Mouse (Mus musculus): Measurements from ENCODE around the gene Mlycd.
"Not testable (repeated sequence)": the region's sequence is repeated elsewhere in the genome, so short reads cannot be mapped to it uniquely, and the experiment has no call there.

Mlycd gene

GRCm38 (mm10) chr8:119394524-119395026 is at the start of gene Mlycd:
TSS of gene Mlycd (plus strand) at chr8:119394878.
- peak; percentile 78 for DNase-seq (ENCODE audit: low spot score)

DNA sequence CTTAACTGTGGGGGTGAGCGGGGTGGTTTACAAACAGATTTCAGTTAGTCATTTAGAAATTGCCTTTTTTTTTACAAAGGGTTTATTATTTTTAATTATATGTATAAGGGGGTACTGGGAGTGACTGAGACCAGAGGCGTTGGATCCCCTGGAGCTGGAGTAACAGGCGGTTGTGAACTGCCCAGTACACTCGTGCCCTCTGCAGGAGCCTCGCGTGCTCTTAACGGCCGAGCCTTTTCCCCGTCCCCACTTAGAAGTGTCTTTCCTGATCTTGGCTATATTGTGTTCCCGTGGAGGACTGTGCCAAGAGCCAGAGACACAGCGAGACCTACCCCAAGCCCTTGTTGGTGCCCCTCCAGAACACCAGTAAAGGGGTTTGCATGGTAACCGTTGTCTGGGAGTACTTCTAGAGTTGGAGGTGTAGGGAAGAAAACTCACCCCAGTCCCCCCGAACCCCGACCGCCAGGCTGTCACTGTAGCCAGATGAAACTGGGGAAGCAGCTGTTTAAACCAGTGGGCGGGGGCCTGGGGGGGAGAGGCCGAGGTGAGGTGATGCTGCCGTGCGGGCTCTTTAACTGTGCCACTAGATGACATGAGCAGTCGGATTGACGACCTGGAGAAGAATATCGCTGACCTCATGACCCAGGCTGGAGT is 49.5 kb upstream of the Mlycd start:
- no peak for DNase-seq (ENCODE audit: low spot score)

DNA sequence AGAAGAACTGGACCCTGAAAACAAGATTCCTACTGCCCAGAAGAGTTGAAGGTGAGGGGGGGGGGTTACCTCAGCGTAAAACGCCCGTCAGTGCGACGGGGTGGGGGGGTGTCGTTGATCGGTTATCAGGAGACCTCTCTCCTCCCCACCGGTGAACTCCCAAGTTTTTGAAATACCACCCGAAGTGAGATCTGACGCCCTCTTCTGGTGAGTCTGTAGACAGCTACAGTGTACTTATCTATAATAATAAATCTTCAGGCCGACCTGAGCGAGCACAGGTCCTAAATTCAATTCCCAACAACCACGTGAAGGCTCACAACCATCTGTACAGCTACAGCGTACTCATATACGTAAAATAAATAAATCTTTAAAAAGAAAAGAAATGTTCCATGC is 49.0 kb upstream of the Mlycd start:
- no peak for DNase-seq (ENCODE audit: low spot score)

DNA sequence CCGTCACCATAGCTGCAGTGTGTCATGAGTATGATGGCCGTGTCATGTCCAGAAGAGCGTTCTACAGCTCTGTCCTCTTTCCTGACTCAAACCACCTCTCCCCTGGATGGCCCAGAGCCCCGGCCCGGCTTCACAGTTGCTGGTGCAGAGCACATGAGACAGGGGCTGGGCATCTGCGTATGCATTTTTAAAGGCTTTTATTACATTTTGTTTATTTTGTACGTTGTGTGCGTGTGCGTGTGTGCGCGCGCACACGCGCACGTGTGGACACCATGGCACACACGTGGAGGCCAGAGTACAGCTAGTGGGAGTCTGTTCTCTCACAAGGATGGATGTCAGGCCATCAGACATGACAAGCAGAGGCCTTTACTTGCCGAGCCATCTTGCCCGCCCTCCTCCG is 43.0 kb upstream of the Mlycd start:
- no peak for DNase-seq (ENCODE audit: low spot score)

GRCm38 (mm10) chr8:119352977-119353658 is 41.6 kb upstream of the Mlycd start:
- no peak for DNase-seq (ENCODE audit: low spot score)

GRCm38 (mm10) chr8:119353659-119354023 is 41.0 kb upstream of the Mlycd start:
- no peak for DNase-seq (ENCODE audit: low spot score)

DNA sequence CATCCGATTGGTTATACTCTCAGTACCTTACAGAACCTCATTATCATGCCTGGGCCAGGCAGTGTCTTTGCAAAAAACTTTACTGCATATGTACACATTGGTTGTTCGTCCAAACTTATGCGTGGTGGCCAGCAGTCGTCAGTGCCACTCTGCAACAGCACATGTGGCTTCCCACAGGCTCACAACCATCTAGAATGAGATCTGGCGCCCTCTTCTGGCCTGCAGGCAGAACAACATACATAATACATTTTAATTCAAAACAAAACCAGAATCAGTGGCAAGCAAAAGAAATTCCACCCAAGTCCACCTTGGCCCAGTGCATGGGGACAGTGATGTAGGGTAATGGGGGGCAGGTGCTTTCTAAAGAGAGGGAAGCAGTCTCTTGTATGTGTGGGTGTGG is 38.0 kb upstream of the Mlycd start:
- not testable (repeated sequence) for DNase-seq (ENCODE audit: low spot score)

DNA sequence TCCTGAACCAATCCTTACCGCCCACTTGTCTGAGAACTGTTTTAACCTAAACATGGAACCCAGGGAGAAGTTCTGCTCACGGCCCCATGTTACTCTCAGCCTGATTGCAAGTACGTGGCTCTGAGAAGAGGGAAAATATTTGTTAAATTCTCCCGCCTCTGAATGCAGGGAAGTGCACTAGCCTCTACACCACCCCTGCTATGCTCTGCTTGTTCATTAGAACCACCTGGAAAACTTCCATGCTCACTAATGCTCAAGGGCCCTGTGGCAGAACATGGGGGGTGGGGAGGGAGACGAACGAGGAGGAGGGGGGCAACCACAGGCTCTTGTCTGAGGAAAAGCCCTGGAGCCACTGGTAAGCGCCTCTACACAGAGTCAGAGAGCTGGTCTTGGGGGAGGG is 36.5 kb upstream of the Mlycd start:
- no peak for DNase-seq (ENCODE audit: low spot score)

DNA sequence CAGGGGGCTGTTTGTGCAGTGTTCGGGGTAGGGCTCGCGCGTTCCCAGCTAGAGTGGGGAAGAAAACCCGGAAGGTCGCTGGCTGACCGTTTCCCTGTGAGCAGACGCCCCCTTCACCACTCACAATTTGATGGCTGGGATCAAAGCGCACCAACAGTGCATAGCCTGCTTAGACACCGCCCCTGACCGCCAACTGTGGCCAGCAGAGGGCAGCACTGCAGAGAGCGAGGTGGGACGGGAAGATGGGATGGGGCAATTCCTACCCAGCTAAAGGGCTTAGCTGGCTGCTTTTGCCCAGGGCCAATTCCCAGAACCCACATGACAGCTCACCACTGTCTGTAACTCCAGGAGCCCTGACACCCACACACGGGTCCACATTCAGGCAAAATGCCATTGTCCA is 35.8 kb upstream of the Mlycd start:
- DNase-seq (ENCODE audit: low spot score), result no peak

GRCm38 (mm10) chr8:119360686-119361295 is 33.9 kb upstream of the Mlycd start:
- DNase-seq (ENCODE audit: low spot score), result no peak

GRCm38 (mm10) chr8:119374716-119375115 is 20.0 kb upstream of the Mlycd start:
- not testable (repeated sequence) for DNase-seq (ENCODE audit: low spot score)

DNA sequence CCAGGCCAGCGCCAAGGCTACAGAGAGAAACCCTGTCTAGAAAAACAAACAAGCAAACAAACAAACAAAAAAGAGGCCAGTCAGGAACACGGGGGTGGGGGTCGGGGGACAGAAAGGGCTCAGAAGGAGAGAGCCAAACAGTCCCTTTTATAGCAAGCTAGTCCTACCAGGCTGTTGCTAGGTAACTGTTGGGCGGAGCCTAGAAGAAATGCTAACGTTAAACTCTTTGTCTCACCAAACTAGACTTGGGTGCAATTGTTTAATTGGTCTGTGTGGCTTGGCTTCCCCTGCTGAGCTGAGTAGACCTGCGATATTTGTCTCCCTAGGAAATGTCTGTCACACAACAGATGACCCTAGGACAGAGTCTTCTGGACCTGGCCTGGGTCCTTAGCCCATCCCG is 16.2 kb upstream of the Mlycd start:
- DNase-seq (ENCODE audit: low spot score), result no peak

DNA sequence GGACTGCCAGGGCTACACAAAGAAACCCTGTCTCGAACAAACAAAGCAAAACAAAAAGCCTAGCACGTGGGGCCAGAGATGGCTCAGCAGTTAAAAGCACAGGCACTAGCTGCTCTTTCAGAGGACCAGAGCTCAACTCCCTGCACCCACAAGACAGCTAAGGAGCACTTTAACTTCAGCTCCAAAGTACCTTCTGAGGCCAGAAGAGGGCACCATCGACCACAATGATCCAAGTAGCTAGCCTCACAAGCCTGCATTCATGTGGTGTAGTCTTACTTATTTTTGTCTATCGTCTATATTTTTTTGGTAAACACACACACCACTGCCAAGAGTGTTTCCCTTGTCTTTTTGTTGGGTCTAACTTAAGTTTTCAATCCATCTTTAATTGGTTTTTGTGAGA is 14.1 kb upstream of the Mlycd start:
- no peak for DNase-seq (ENCODE audit: low spot score)

- peak; percentile 74 for DNase-seq (ENCODE audit: low spot score)
Observed at GRCm38 (mm10) chr8:119384478-119384877, 10.2 kb upstream of the Mlycd start.

GRCm38 (mm10) chr8:119385854-119386253 is 8.8 kb upstream of the Mlycd start:
- DNase-seq (ENCODE audit: low spot score), result no peak

GRCm38 (mm10) chr8:119386988-119387387 is 7.7 kb upstream of the Mlycd start:
- no peak for DNase-seq (ENCODE audit: low spot score)

DNA sequence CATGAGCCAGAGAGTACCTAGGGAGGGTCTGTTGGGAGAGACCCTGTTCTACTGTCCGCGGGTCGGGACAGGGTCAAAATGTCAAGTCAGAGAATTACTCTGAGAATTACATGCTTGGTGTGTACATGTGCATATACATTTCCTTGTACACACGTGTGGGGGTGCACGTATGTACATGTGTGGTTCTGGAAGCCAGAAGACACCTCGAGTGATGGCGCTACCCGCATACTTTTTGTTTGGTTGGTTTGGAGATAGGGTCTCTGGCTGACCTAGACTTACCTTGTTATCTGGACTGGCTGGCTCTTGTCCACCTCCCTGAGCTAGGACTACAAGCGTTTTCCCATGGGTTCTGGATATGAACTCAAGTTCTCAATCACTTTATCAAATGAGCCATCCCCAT is 581 bp upstream of the Mlycd start:
- DNase-seq (ENCODE audit: low spot score), result no peak

DNA sequence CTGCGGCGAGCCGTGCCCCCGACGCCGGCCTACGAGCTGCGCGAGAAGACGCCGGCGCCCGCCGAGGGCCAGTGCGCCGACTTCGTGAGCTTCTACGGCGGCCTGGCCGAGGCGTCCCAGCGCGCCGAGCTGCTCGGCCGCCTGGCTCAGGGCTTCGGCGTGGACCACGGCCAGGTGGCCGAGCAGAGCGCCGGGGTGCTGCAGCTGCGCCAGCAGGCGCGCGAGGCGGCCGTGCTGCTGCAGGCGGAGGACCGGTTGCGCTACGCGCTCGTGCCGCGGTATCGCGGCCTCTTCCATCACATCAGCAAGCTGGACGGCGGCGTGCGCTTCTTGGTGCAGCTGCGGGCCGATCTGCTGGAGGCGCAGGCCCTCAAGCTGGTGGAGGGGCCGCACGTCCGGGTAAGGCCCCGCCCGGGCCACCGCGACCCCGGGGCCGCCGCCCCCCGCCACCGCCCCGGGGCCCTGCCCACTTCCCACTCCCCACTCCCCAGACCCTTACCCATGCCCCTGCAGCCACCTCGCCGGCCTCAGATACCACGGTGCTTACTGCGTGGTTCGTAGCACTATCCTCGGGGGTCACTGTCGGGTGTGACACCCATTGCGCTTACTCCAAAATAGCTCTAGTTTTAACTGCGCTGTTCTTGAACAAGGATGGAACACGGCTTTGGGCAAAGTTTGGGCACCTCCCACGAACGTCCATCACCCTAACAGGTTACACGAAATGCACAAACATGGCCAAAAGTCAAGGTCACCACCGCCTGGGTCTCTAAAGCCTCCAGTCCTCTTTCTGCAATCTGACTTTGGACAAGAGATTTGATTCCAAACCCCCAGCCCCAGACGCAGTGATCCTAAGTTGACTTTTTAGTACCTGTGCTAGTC is 633 bp downstream of the Mlycd start:
- no peak for DNase-seq (ENCODE audit: low spot score)

- DNase-seq (ENCODE audit: low spot score), result no peak
Observed at GRCm38 (mm10) chr8:119398558-119398957, 3.9 kb downstream of the Mlycd start.

DNA sequence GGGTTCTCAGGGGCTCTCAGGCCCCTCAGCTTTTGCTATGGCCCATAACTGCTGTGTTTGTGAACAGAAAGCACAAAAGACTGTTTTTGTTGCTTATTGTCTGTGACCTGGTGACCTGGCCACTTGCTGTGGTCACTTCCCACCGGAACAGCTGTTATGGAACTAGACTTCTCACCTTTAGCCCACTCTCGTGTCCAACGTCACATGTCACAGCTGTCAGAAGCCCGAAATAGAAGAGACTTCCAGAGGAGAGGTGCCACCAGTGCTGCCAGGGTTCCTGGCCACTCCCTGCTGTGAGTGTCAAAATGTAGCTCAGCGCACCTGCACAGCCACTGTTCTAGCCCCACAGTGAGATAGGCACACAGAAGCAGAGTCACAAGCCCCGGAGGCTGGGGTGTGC is 4.6 kb downstream of the Mlycd start:
- DNase-seq (ENCODE audit: low spot score), result no peak

- no peak for DNase-seq (ENCODE audit: low spot score)
Observed at GRCm38 (mm10) chr8:119400122-119400671, 5.5 kb downstream of the Mlycd start.

DNA sequence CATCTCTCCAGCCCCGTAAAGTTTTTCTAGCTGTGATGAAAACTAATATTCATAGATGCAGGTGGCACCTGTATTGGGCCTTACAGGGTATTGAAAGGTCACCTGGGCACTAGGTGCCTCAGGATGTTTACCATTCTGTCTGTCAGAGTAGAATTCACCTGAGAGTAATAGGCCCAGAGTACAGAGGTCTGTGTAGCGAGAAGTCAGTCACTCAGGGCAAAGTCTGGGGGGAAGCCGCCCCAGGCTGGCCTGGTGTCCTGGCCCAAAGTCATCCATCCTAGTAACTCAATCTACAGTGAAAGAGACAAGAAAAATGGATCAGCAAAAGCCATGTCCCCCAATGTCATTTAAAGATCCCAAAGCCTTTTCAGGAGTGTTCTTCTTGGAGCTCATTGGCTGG is 6.2 kb downstream of the Mlycd start:
- no peak for DNase-seq (ENCODE audit: low spot score)
